Mouse (Mus musculus): Measurements from ENCODE around the gene Ccsap. TPM values are rescaled to one million over a fixed set of nuclear protein-coding genes. Genes with fewer than 3 reads are reported as not detected.

Ccsap gene
- polyA plus RNA-seq, 1 experiment from 2014 or later = 5.4 TPM

DNA sequence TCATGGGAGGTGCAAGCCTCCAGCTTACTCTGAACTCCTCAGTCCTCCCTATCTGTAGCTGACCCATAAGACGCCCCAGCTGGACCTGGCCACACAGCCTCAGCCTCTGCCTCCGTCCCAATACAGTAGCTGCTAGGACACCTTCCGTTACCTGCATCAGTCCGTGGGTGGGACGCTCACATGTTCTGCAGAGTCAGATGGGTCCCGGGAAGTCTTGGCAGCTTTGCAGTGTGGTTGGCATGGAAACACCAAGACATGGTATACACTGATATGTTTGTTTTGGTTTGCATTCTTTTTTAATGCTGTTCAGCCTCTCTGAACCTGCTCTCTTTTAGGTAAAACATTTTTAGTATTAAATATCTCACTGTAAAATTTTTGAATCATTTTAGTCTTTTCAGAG lies 23.7 kb downstream of the Ccsap start:
- Histone ChIP-seq H3K4me3 (ENCODE audit: low read depth, low read length) (no peak overlapping the region), H3K4me1 (ENCODE audit: control insufficient read depth, insufficient read depth, low read length) (no peaks in the 10 kb centered on the region), H3K27ac (ENCODE audit: low read depth, low read length) (no peak overlapping the region), H3K9ac (replicated peaks; ENCODE audit: low read depth, low read length) (no peak overlapping the region), H3K36me3 (ENCODE audit: control insufficient read depth, insufficient read depth, low read length) (peaks cover 24% of the 10 kb centered on the region), H3K4me2 (ENCODE audit: low read depth, low read length) (no peak overlapping the region), H3K9me3 (ENCODE audit: control insufficient read depth, low read length) (no peaks in the 10 kb centered on the region), H3K27me3 (ENCODE audit: control insufficient read depth, insufficient read depth, low read length) (no peaks in the 10 kb centered on the region)
- no peak for ATAC-seq (ENCODE audit: low read depth)
- WGBS = 92% methylated on average over 6 of the region's 6 CpGs

DNA sequence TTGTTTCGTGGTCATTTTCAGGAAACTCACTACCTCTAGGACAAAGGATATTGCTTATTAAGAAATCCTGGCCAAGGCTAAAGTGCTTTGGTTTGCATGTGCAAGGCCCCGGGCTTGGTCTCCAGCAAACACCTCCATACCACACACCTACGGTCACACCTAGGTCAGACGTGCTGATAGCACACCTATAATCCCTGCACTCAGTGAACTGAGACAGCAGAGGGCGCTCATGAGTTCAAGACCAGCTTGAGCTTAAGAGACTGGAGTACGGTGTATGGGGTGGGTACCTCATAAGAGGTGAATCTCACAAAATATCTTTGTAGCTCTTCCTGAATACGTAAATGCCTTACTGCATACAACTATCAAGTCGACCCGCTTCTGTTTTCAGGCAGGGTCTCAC lies 24.6 kb downstream of the Ccsap start:
- Histone ChIP-seq H3K36me3 (ENCODE audit: control insufficient read depth, insufficient read depth, low read length) (peaks cover 27% of the 10 kb centered on the region), H3K4me1 (ENCODE audit: control insufficient read depth, insufficient read depth, low read length) (no peaks in the 10 kb centered on the region), H3K4me3 (ENCODE audit: low read depth, low read length) (no peak overlapping the region), H3K4me2 (ENCODE audit: low read depth, low read length) (no peak overlapping the region), H3K9me3 (ENCODE audit: control insufficient read depth, low read length) (no peaks in the 10 kb centered on the region), H3K27ac (ENCODE audit: low read depth, low read length) (no peak overlapping the region), H3K9ac (replicated peaks; ENCODE audit: low read depth, low read length) (no peak overlapping the region), H3K27me3 (ENCODE audit: control insufficient read depth, insufficient read depth, low read length) (no peaks in the 10 kb centered on the region)
- WGBS = 59% methylated on average over 9 of the region's 9 CpGs
- ATAC-seq (ENCODE audit: low read depth) = peak; percentile 60; the same call in 1 of the 2 replicates

DNA sequence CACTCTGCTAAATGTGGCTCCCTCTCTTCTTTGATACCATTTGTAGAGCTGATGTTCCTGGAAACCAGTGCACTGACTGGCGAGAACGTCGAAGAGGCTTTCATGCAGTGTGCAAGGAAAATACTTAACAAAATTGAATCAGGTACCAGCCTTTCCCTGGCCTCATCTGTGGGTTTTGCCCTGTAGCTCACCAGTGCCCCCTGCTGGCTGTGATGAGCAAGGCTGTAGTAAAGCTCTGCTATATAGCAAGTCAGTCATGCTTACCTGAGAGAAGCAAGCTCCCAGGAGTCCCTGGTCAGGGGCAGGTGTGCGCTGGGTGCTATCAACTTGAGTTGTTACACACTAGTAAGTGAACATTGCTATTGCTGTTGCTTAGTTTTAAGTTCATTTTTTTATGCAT lies 27.3 kb downstream of the Ccsap start:
- peaks cover 42% of the 10 kb centered on the region for H3K36me3 ChIP-seq (ENCODE audit: control insufficient read depth, insufficient read depth, low read length)
- no peaks in the 10 kb centered on the region for H3K4me1 ChIP-seq (ENCODE audit: control insufficient read depth, insufficient read depth, low read length)
- no peak overlapping the region for H3K4me3 ChIP-seq (ENCODE audit: low read depth, low read length)
- no peaks in the 10 kb centered on the region for H3K9me3 ChIP-seq (ENCODE audit: control insufficient read depth, low read length)
- no peak overlapping the region for H3K27ac ChIP-seq (ENCODE audit: low read depth, low read length)
- ATAC-seq (ENCODE audit: low read depth) = no peak
- no peaks in the 10 kb centered on the region for H3K27me3 ChIP-seq (ENCODE audit: control insufficient read depth, insufficient read depth, low read length)
- H3K9ac ChIP-seq (replicated peaks; ENCODE audit: low read depth, low read length) = no peak overlapping the region
- WGBS = 89% methylated on average over 4 of the region's 4 CpGs
- no peak overlapping the region for H3K4me2 ChIP-seq (ENCODE audit: low read depth, low read length)

DNA sequence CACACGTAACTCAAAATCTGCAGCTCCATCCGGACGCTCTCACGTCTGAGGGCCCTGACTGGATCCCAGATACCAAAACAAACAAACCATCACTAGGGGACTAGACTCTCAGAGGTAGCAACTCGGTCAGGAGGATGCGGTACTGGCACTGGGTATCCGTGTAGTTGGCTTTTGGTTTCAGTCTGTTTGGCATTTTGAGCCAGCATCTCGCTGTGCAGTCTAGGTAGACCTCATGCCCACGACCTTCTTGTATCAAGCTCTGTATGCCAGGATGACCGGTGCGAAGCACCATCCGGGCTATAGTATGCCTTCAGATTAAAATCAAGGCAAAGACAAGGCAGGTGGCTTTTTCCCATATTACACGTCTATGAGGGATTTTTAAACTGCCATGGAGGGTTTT lies 32.5 kb downstream of the Ccsap start:
- 94% methylated on average over 13 of the region's 13 CpGs for WGBS
- no peak for ATAC-seq (ENCODE audit: low read depth)

DNA sequence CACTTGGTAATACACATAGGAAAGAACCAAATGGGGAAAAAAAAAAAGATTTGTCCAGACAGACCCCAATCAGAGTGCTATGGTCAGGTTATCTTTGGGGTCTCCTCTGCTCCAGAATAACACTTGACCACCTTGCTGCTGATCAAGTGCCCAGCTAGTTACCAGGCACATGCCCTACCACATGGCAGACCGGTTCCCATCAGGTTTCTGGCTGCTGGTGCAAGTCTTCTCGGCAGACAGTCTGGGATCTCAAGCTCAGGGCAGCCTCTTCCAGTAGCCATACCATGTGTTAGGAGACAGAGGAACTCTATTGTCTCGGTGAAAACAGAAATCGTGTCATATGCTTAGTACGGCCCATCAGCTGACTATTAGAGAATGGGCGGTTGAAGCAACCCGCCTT lies 33.3 kb downstream of the Ccsap start:
- Histone ChIP-seq H3K4me2 (ENCODE audit: low read depth, low read length) (no peak overlapping the region), H3K4me1 (ENCODE audit: control insufficient read depth, insufficient read depth, low read length) (no peaks in the 10 kb centered on the region), H3K27me3 (ENCODE audit: control insufficient read depth, insufficient read depth, low read length) (no peaks in the 10 kb centered on the region), H3K36me3 (ENCODE audit: control insufficient read depth, insufficient read depth, low read length) (peaks cover 21% of the 10 kb centered on the region), H3K9me3 (ENCODE audit: control insufficient read depth, low read length) (no peaks in the 10 kb centered on the region), H3K9ac (replicated peaks; ENCODE audit: low read depth, low read length) (no peak overlapping the region), H3K27ac (ENCODE audit: low read depth, low read length) (no peak overlapping the region), H3K4me3 (ENCODE audit: low read depth, low read length) (no peak overlapping the region)
- no peak for ATAC-seq (ENCODE audit: low read depth)
- WGBS = 92% methylated on average over 7 of the region's 7 CpGs

More for the DNA sequence above, 32.5 kb downstream of the Ccsap start:
- Histone ChIP-seq H3K9ac (replicated peaks; ENCODE audit: low read depth, low read length) (no peak overlapping the region), H3K4me1 (ENCODE audit: control insufficient read depth, insufficient read depth, low read length) (no peaks in the 10 kb centered on the region), H3K4me3 (ENCODE audit: low read depth, low read length) (no peak overlapping the region), H3K4me2 (ENCODE audit: low read depth, low read length) (no peak overlapping the region), H3K9me3 (ENCODE audit: control insufficient read depth, low read length) (no peaks in the 10 kb centered on the region), H3K36me3 (ENCODE audit: control insufficient read depth, insufficient read depth, low read length) (peaks cover 23% of the 10 kb centered on the region), H3K27me3 (ENCODE audit: control insufficient read depth, insufficient read depth, low read length) (no peaks in the 10 kb centered on the region), H3K27ac (ENCODE audit: low read depth, low read length) (no peak overlapping the region)

DNA sequence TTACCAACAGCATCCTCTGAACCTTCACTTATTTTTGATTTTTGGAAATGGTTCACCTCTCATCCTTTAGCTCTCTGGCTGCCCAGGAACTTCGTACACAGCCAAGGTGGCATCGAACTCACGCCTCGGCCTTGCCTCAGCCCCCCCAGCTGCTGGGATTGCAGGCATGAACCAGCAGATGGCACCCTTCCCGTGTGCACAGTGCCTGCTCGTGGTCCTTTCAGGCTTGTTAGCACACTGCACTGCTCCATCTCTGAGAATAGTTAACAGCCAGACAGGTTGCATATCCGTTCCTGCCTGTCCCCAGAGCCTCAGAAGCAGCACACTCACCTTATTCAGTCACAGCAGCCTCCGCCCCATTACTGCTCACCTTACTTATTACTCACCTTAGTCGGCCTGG lies 34.0 kb downstream of the Ccsap start:
- 64% methylated on average over 9 of the region's 9 CpGs for WGBS
- Histone ChIP-seq H3K27ac (ENCODE audit: low read depth, low read length) (no peak overlapping the region), H3K9ac (replicated peaks; ENCODE audit: low read depth, low read length) (no peak overlapping the region), H3K9me3 (ENCODE audit: control insufficient read depth, low read length) (no peaks in the 10 kb centered on the region), H3K4me1 (ENCODE audit: control insufficient read depth, insufficient read depth, low read length) (no peaks in the 10 kb centered on the region), H3K27me3 (ENCODE audit: control insufficient read depth, insufficient read depth, low read length) (no peaks in the 10 kb centered on the region), H3K4me2 (ENCODE audit: low read depth, low read length) (no peak overlapping the region), H3K4me3 (ENCODE audit: low read depth, low read length) (no peak overlapping the region), H3K36me3 (ENCODE audit: control insufficient read depth, insufficient read depth, low read length) (peaks cover 21% of the 10 kb centered on the region)
- ATAC-seq (ENCODE audit: low read depth) = no peak

DNA sequence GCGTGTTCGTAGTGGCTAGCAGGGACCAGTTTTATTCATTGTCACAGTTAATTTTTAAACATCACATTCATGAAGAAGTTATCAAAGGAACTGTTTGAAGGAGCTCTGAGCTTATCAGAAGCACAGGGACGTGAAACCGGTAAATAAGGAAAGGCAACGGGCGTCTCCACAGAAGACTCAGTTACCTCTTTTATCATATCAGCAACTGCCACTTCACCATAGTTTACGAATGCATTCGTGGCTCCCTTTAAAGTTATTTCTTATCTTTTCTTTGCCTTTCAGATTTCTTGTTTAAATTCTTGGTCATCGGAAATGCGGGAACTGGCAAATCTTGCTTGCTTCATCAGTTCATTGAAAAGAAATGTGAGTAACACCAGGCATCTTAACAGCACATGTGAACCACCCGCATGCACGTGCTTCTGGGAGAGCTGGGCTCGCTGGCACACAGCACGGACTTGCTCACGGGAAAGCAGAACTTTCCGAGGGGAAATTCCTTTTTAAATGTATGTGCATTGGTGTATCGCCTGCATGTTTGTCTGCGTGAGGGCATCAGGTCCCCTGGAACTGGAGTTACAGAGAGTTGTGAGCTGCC lies 36.4 kb downstream of the Ccsap start:
- 96% methylated on average over 18 of the region's 18 CpGs for WGBS

DNA sequence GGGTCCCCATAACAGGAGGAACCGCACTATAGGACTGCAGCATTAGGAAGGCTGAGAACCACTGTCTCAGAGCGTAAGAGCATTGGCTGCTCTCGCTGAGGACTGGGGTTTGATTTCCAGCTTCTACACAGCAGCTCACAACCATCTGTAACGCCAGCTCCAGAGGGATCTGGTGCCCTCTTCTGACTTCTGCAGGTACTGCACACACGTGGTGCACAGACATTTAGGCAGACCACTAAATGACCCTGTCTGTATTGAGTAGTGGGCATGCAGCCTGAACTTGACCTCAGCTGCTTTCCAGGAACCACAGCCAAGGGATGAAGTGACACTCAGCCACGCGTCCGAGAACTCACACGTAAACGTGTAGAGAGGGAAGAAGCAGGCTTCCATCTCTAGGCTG lies 36.9 kb downstream of the Ccsap start:
- WGBS = 97% methylated on average over 10 of the region's 10 CpGs
- Histone ChIP-seq H3K36me3 (ENCODE audit: control insufficient read depth, insufficient read depth, low read length) (peaks cover 7% of the 10 kb centered on the region), H3K27me3 (ENCODE audit: control insufficient read depth, insufficient read depth, low read length) (no peaks in the 10 kb centered on the region), H3K4me2 (ENCODE audit: low read depth, low read length) (no peak overlapping the region), H3K27ac (ENCODE audit: low read depth, low read length) (no peak overlapping the region), H3K9ac (replicated peaks; ENCODE audit: low read depth, low read length) (no peak overlapping the region), H3K9me3 (ENCODE audit: control insufficient read depth, low read length) (no peaks in the 10 kb centered on the region), H3K4me1 (ENCODE audit: control insufficient read depth, insufficient read depth, low read length) (no peaks in the 10 kb centered on the region), H3K4me3 (ENCODE audit: low read depth, low read length) (no peak overlapping the region)
- ATAC-seq (ENCODE audit: low read depth) = no peak

More for the DNA sequence above, 36.4 kb downstream of the Ccsap start:
- no peaks in the 10 kb centered on the region for H3K4me1 ChIP-seq (ENCODE audit: control insufficient read depth, insufficient read depth, low read length)
- ATAC-seq (ENCODE audit: low read depth) = no peak
- no peak overlapping the region for H3K4me2 ChIP-seq (ENCODE audit: low read depth, low read length)
- H3K9ac ChIP-seq (replicated peaks; ENCODE audit: low read depth, low read length) = no peak overlapping the region
- no peaks in the 10 kb centered on the region for H3K27me3 ChIP-seq (ENCODE audit: control insufficient read depth, insufficient read depth, low read length)
- no peak overlapping the region for H3K4me3 ChIP-seq (ENCODE audit: low read depth, low read length)
- no peak overlapping the region for H3K27ac ChIP-seq (ENCODE audit: low read depth, low read length)
- no peaks in the 10 kb centered on the region for H3K9me3 ChIP-seq (ENCODE audit: control insufficient read depth, low read length)
- H3K36me3 ChIP-seq (ENCODE audit: control insufficient read depth, insufficient read depth, low read length) = peaks cover 12% of the 10 kb centered on the region

DNA sequence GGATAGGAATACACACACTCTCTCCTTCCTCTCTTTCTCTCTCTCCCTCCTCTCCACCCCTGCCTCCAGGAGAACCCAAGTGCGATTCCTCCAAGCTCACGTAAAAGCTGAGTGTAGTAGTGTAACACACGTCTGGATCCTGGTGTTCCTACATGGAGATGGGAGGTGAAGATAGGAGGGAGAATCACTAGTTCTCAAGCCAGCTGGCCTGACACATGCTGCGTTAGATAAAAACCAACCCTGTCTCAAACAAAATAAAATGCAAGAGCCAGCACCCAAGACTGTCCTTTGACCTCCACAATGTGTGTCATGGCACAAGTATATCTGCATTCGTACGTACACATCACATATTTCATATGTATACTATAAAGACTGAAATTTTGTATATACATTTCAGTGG lies 39.2 kb downstream of the Ccsap start:
- Histone ChIP-seq H3K4me3 (ENCODE audit: low read depth, low read length) (no peak overlapping the region), H3K4me1 (ENCODE audit: control insufficient read depth, insufficient read depth, low read length) (no peaks in the 10 kb centered on the region), H3K36me3 (ENCODE audit: control insufficient read depth, insufficient read depth, low read length) (no peaks in the 10 kb centered on the region), H3K9me3 (ENCODE audit: control insufficient read depth, low read length) (no peaks in the 10 kb centered on the region), H3K27me3 (ENCODE audit: control insufficient read depth, insufficient read depth, low read length) (no peaks in the 10 kb centered on the region), H3K27ac (ENCODE audit: low read depth, low read length) (no peak overlapping the region), H3K4me2 (ENCODE audit: low read depth, low read length) (no peak overlapping the region), H3K9ac (replicated peaks; ENCODE audit: low read depth, low read length) (no peak overlapping the region)
- 95% methylated on average over 6 of the region's 6 CpGs for WGBS
- ATAC-seq (ENCODE audit: low read depth) = no peak
